Mouse (Mus musculus) layer of hippocampus, postnatal 36 days (tissue): ENCODE measurements at regions not wholly inside any gene's neighbourhood (a gene's known extent, or its start where the extent isn't known, plus 50 kb on each side); places are given as distances from the start of the nearest gene placed in this dataset.

Experiments
- DNase-seq, 2 experiments: peaks; one replicate each; pipeline ENCODE4 v3.0.0; 2022

GRCm38 (mm10) chr4:89082838-89083237, 54.1 kb upstream of the Mtap start:
- DNase-seq, result no peak

- no peak for DNase-seq
Measured at GRCm38 (mm10) chr4:89078485-89078884, 58.4 kb upstream of the Mtap start.

- no peak for DNase-seq
Measured at GRCm38 (mm10) chr4:89074705-89075104, 62.2 kb upstream of the Mtap start.

GRCm38 (mm10) chr4:89070430-89070829, 66.5 kb upstream of the Mtap start:
- DNase-seq, result no peak

GRCm38 (mm10) chr4:89064401-89064800, 72.5 kb upstream of the Mtap start:
- DNase-seq, result no peak

GRCm38 (mm10) chr4:89062384-89062783, 74.5 kb upstream of the Mtap start:
- DNase-seq, result no peak

- DNase-seq, result no peak
Measured at GRCm38 (mm10) chr4:89061619-89062018, 75.3 kb upstream of the Mtap start.

- no peak for DNase-seq
Measured at GRCm38 (mm10) chr4:89057573-89057972, 79.3 kb upstream of the Mtap start.

GRCm38 (mm10) chr4:89057135-89057534, 79.8 kb upstream of the Mtap start:
- no peak for DNase-seq

- DNase-seq, result no peak
Measured at GRCm38 (mm10) chr4:89055969-89056368, 81.0 kb upstream of the Mtap start.

GRCm38 (mm10) chr4:89053606-89054005, 83.3 kb upstream of the Mtap start:
- DNase-seq, result no peak

- no peak for DNase-seq
Measured at GRCm38 (mm10) chr4:89051897-89052296, 85.0 kb upstream of the Mtap start.

- no peak for DNase-seq
Measured at GRCm38 (mm10) chr4:89050551-89051199, 86.2 kb upstream of the Mtap start.

GRCm38 (mm10) chr4:89049592-89050440, 87.1 kb upstream of the Mtap start:
- no peak for DNase-seq

GRCm38 (mm10) chr4:89044516-89044915, 92.4 kb upstream of the Mtap start:
- no peak for DNase-seq

- no peak for DNase-seq
Measured at GRCm38 (mm10) chr4:89043982-89044381, 92.9 kb upstream of the Mtap start.

- DNase-seq, result peak; percentile 14 to 23
Measured at GRCm38 (mm10) chr4:89040856-89041255, 96.1 kb upstream of the Mtap start.

GRCm38 (mm10) chr4:89038906-89039305, 98.0 kb upstream of the Mtap start:
- DNase-seq, result no peak

- no peak for DNase-seq
Measured at GRCm38 (mm10) chr4:89038135-89038534, 98.8 kb upstream of the Mtap start.

GRCm38 (mm10) chr4:89034822-89035221, 102.1 kb upstream of the Mtap start:
- DNase-seq, result no peak

GRCm38 (mm10) chr4:89034299-89034698, 102.6 kb upstream of the Mtap start:
- DNase-seq, result no peak

- peak in 1 of 2 experiments; percentile 6 for DNase-seq
Measured at GRCm38 (mm10) chr4:89012681-89013353, 124.1 kb upstream of the Mtap start.

GRCm38 (mm10) chr4:89008561-89008960, 128.4 kb upstream of the Mtap start:
- DNase-seq, result no peak
